Mouse (Mus musculus): Measurements from ENCODE around the gene Tprkb. TPM values are rescaled to one million over a fixed set of nuclear protein-coding genes. Genes with fewer than 3 reads are reported as not detected.
"Not testable (repeated sequence)": the region's sequence is repeated elsewhere in the genome, so short reads cannot be mapped to it uniquely, and the experiment has no call there.

Tprkb gene
- polyA plus RNA-seq, 1 experiment from 2014 or later: 34.1 TPM

DNA sequence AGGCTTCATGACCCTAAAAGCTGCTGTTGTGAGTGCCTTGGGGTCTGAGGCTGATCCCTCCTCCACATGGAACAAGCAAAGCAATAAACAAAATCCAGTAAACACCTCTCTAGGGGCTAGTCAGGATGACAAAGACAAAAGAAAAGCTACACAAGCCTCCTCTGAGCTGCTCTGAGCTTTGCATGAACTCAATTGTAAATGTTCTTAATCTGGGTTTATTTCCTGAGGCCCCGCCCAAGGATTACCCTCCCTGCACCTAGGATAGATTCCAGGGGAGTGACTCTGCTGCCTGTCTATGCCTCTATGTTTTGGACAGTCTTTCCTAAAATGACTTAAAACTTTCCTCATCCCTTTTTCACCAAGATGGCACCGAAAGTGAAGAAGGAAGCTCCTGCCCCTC lies 22.7 kb upstream of the Tprkb start:
- no peaks in the 10 kb centered on the region for H3K27me3 ChIP-seq
- no peaks in the 10 kb centered on the region for H3K36me3 ChIP-seq
- H3K27ac ChIP-seq (replicated peaks): no peak overlapping the region
- H3K9me3 ChIP-seq (replicated peaks): peaks cover 3% of the 10 kb centered on the region; the same call in 1 of the 2 replicates
- whole genome bisulfite sequencing: 89% methylated on average over 2 of the region's 2 CpGs
- ATAC-seq (ENCODE audit: insufficient number of reproducible peaks, low FRiP score, low TSS enrichment, low read depth): no peak
- no peak overlapping the region for H3K4me2 ChIP-seq (replicated peaks)
- H3K9ac ChIP-seq: no peak overlapping the region
- H3K4me3 ChIP-seq (replicated peaks): no peak overlapping the region
- H3K4me1 ChIP-seq: no peaks in the 10 kb centered on the region

DNA sequence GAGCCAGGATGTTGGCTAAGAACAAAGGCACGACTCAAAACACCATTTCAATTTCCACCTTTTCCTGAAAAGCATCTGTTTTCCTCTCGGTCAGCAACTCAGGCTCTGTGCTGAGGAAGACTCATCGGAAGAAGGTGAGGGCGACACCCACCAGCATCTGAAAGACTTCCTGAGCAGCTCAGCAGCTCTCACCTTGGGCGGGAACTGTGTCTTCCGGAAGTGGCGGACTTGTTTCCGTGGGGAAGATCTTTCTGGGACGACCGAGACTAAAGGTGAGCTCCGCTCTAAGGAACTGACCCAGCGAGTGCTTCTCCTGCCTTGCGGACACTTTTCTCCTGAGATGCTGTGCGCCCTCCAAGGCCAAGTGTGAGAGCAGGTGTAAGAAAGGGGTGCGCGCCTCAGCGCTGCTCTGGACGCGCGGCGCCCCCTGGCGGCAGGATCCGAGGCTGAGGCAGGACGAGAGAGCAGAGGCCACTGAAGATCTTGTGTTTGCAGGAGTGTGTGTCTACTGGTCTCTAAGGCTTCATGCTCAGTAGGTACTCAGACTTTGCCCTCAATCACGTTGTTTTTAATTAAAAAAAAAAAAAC lies 16.5 kb upstream of the Tprkb start:
- not testable (repeated sequence) for H3K4me1 ChIP-seq; H3K9ac ChIP-seq; ATAC-seq (ENCODE audit: insufficient number of reproducible peaks, low FRiP score, low TSS enrichment, low read depth); H3K4me2 ChIP-seq (replicated peaks); H3K27me3 ChIP-seq; H3K36me3 ChIP-seq; H3K9me3 ChIP-seq (replicated peaks); H3K4me3 ChIP-seq (replicated peaks); H3K27ac ChIP-seq (replicated peaks)
- WGBS: 70% methylated on average over 25 of the region's 25 CpGs

DNA sequence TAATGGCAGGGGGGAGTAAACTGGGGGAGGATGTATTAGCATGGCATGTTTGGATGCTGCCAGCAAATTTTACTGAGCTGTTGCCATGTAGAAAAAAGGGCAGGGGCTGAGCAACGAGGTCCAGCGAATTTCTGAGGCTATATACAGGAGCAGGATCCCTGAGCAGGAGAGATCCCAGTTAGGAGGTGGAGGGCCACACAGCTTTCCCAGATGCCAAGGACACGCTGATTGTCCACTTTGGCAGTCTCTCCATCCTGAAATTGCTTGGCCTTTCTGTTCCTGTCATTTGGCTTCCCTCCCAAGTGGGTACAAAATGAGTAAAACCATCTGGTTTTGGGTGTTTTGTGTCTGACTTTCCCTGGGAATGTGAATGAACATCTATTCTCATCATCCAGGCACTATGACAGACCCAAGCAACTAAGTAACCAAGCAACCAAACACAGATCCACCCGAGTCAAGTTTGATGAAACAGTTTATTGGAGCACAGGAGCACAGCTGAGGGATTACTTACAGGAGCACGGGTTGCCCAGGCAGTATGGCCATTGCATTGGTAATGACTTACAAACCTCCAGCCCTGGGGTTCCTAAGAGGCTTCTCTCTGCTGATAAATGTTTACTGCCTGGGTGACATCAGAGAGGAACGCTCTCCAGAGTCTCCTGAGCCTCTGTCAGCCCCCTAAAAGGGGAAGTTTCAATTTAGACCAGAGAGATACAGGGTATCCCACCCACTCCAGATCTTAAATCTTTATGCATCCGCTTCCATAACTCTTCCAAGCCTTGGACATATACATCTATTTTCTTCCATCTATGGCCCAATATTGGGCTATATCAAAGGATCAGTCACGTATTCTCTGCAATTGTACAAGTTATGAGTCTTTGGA lies 12.8 kb upstream of the Tprkb start:
- H3K27me3 ChIP-seq; H3K4me2 ChIP-seq (replicated peaks); H3K9me3 ChIP-seq (replicated peaks); H3K4me1 ChIP-seq; H3K9ac ChIP-seq; H3K4me3 ChIP-seq (replicated peaks); H3K27ac ChIP-seq (replicated peaks); ATAC-seq (ENCODE audit: insufficient number of reproducible peaks, low FRiP score, low TSS enrichment, low read depth); H3K36me3 ChIP-seq: not testable (repeated sequence)
- 69% methylated on average over 6 of the region's 8 CpGs for WGBS

DNA sequence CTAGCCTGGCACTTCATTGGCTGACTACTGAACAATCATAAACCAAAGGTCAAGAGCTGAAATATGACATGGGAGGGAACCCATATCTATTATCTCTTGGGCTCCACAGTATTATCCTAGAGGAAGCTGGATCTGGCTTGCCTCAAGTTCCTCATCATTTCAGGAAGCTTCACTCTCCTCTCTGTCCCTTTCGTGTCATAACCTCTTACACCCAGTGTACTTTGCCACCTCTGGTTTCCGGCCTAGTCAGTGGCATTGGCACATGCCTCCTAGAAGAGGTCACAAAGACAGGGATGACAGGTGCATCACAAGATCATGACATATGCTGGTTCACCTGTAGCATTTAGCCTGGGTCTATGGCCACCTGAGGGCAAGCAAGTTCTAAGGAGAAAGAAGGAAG lies 9.4 kb upstream of the Tprkb start:
- Histone ChIP-seq H3K9ac (no peak overlapping the region), H3K36me3 (no peaks in the 10 kb centered on the region), H3K9me3 (replicated peaks) (no peaks in the 10 kb centered on the region), H3K27me3 (no peaks in the 10 kb centered on the region), H3K4me3 (replicated peaks) (no peak overlapping the region), H3K4me1 (no peaks in the 10 kb centered on the region), H3K27ac (replicated peaks) (no peak overlapping the region), H3K4me2 (replicated peaks) (no peak overlapping the region)
- ATAC-seq (ENCODE audit: insufficient number of reproducible peaks, low FRiP score, low TSS enrichment, low read depth): no peak
- WGBS: 82% methylated on average over 2 of the region's 2 CpGs

DNA sequence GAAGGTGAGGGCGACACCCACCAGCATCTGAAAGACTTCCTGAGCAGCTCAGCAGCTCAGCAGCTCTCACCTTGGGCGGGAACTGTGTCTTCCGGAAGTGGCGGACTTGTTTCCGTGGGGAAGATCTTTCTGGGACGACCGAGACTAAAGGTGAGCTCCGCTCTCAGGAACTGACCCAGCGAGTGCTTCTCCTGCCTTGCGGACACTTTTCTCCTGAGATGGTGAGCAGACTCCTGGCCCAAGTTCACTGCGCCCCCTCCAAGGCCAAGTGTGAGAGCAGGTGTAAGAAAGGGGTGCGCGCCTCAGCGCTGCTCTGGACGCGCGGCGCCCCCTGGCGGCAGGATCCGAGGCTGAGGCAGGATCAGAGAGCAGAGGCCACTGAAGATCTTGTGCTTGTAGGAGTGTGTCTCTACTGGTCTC lies 7.0 kb upstream of the Tprkb start, which contains the start of gene Nat8f4:
TSS of gene Nat8f4 (minus strand) at position 243 of the 420 bp plus-strand sequence.
- not testable (repeated sequence) for H3K4me1 ChIP-seq; H3K27me3 ChIP-seq; H3K9me3 ChIP-seq (replicated peaks); H3K36me3 ChIP-seq; H3K27ac ChIP-seq (replicated peaks); H3K9ac ChIP-seq; ATAC-seq (ENCODE audit: insufficient number of reproducible peaks, low FRiP score, low TSS enrichment, low read depth)
- 17% methylated on average over 20 of the region's 20 CpGs for WGBS
- H3K4me2 ChIP-seq (replicated peaks): peak within 1 kb of the TSS; percentile 36
- H3K4me3 ChIP-seq (replicated peaks): peak within 1 kb of the TSS; percentile 32

DNA sequence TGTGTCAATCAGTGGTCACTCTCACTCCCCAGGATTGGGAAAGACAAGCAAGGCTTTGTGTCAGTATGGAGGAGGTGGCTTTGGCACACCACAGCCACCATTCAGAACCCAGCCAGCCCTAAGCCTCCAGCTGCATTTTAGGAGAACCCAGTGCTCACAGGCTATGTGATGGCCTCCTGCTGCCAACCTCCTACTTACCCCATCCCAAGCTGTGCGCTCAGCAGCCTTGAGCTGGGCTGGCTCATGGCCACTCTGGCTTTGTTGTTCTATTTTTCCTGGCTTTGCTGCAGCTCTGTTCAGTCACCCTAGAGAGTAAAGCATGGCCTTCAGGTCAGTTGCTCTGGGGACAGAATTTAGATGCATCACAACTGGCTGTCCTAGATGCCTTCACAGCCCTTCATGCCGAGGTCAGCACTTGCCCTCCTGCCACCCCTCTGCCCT lies 4.7 kb upstream of the Tprkb start:
- H3K27me3 ChIP-seq; H3K4me1 ChIP-seq; H3K4me3 ChIP-seq (replicated peaks); H3K9me3 ChIP-seq (replicated peaks); ATAC-seq (ENCODE audit: insufficient number of reproducible peaks, low FRiP score, low TSS enrichment, low read depth); H3K9ac ChIP-seq; H3K36me3 ChIP-seq; H3K4me2 ChIP-seq (replicated peaks); H3K27ac ChIP-seq (replicated peaks): not testable (repeated sequence)
- WGBS: 67% methylated on average over 2 of the region's 2 CpGs

DNA sequence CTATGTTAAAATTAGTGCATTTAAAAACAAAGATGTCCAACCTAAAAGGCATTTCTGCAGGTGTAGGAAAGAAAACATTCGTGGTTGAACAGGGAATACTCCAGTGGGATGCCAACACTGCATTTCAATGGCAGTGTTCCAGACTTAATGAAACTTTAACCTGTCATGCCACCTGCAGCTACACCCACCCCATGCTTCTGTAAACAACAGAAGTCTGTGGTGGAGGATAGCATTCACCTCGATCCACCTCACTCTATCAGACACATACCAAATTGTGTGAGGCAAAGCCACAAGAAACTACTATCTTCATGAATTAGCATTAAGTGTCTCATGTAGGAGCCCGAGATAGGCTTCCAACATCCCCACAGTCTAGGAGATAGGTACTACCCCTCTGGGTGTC lies 3.3 kb upstream of the Tprkb start:
- Histone ChIP-seq H3K36me3 (no peaks in the 10 kb centered on the region), H3K9ac (no peak overlapping the region), H3K4me1 (no peaks in the 10 kb centered on the region), H3K9me3 (replicated peaks) (no peaks in the 10 kb centered on the region), H3K27me3 (no peaks in the 10 kb centered on the region), H3K4me3 (replicated peaks) (no peak overlapping the region), H3K4me2 (replicated peaks) (no peak overlapping the region), H3K27ac (replicated peaks) (no peak overlapping the region)
- 65% methylated on average over 3 of the region's 3 CpGs for WGBS
- ATAC-seq (ENCODE audit: insufficient number of reproducible peaks, low FRiP score, low TSS enrichment, low read depth): no peak

DNA sequence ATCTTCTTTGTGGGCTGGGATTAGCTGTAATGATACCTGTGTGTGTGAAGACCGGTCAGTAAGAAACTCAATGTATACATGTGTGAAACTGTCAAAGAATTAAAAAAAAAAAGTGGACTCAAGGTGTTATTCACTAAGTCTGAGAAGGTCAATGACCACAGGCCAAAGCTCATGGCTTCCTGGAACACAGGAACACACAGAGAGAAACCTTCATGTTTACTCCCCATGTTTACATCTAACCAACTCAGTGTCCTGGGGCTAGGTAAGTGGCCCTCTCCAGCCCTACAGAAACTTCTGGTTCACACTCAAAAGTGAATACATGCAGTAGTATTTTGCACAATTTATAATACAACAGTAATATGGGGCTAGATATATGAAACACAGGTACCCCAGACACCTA lies 2.0 kb upstream of the Tprkb start:
- ATAC-seq (ENCODE audit: insufficient number of reproducible peaks, low FRiP score, low TSS enrichment, low read depth): no peak
- WGBS: 90% methylated on average over 1 of the region's 1 CpGs
- no peaks in the 10 kb centered on the region; the same call in 1 of the 2 replicates for H3K4me1 ChIP-seq

DNA sequence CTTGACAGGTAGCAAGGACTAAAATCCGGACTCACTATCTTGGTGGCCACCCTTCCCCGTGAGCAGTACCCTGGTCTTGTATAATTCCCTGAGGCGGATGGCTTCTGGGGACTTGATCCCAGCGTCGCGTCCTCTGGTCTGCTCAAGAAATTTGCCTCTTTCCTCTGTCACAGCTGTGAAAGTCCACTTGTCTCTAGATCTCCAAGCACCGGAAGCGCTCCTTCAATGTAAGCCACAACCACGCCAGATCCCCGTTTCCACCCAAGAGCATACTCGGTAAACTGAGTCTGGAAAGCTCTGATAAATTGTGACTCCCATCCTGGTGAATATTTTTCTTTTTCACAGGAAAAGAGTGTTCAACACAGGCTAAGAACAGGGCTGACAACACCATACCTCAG lies 3.5 kb downstream of the Tprkb start:
- Histone ChIP-seq H3K36me3 (no peaks in the 10 kb centered on the region), H3K4me3 (replicated peaks) (peak overlapping the region; percentile 57), H3K4me2 (replicated peaks) (peak overlapping the region; percentile 67), H3K4me1 (peaks cover 5% of the 10 kb centered on the region), H3K9me3 (replicated peaks) (no peaks in the 10 kb centered on the region), H3K27ac (replicated peaks) (peak overlapping the region; percentile 92), H3K27me3 (no peaks in the 10 kb centered on the region), H3K9ac (peak overlapping the region; percentile 59)
- 2% methylated on average over 11 of the region's 11 CpGs for WGBS
- no peak for ATAC-seq (ENCODE audit: insufficient number of reproducible peaks, low FRiP score, low TSS enrichment, low read depth)

More for the DNA sequence above, 2.0 kb upstream of the Tprkb start:
- no peak overlapping the region for H3K4me2 ChIP-seq (replicated peaks)
- H3K4me3 ChIP-seq (replicated peaks): no peak overlapping the region
- no peaks in the 10 kb centered on the region for H3K36me3 ChIP-seq
- no peaks in the 10 kb centered on the region for H3K27me3 ChIP-seq
- no peak overlapping the region for H3K9ac ChIP-seq
- H3K9me3 ChIP-seq (replicated peaks): no peaks in the 10 kb centered on the region
- no peak overlapping the region for H3K27ac ChIP-seq (replicated peaks)

DNA sequence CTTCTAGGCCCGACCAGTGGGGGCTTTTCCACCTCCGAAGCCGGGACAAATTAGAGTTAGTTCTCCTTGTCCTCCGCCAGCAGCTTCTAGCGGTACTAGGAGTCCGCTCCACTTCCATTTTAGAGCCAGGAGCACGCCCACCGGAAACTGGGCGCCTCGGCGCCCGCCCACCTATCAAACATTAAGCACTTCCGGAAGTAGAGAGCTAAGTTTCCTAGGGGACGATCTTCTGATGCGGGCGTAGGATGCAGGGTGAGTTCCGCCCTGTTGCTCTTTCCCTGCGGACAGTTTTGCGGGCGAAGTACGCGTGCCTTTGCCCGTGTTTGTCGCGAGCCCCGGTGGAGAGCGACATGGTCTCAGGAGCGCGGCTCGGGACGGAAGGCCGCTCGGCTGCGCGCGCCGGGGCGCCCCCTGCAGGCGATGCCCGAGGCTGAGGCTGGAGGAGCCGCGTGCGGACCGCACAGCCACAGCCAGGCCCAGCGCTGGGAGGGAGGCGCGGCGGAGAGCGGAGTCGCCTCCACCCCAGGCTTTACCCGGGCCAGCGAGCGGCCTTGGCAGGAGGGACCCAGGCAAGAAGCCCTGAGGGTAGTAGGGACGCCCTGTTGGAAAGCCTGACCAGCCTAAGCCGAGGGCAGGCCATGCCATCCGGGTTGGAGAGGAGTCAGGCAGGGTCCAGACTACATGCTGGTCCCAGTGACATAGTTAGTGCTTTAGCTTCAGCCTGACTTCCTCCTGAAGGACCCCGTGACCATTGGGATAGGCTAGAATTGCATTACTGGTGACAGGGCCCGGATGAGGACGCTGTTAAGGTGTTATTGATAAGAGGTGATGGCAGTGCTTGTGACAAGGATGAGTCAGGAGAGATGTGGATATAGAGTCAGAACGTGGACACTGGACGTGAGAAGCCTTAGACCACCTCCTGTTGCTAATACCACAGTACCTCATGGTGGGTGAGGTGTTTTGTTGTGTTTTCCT lies 4.2 kb downstream of the Tprkb start, which contains the start of gene Nat8f1:
TSS of gene Nat8f1 (minus strand) at position 149 of the 975 bp plus-strand sequence.
- H3K36me3 ChIP-seq; H3K27me3 ChIP-seq; H3K9me3 ChIP-seq (replicated peaks); H3K4me1 ChIP-seq: not testable (repeated sequence)
- peak; percentile 95 for ATAC-seq (ENCODE audit: insufficient number of reproducible peaks, low FRiP score, low TSS enrichment, low read depth)
- under 1% methylated on average over 61 of the region's 61 CpGs for WGBS
- Histone ChIP-seq H3K27ac (replicated peaks) (peak within 1 kb of the TSS; percentile 92), H3K4me3 (replicated peaks) (peak within 1 kb of the TSS; percentile 57), H3K4me2 (replicated peaks) (peak within 1 kb of the TSS; percentile 67), H3K9ac (peak within 1 kb of the TSS; percentile 59)

DNA sequence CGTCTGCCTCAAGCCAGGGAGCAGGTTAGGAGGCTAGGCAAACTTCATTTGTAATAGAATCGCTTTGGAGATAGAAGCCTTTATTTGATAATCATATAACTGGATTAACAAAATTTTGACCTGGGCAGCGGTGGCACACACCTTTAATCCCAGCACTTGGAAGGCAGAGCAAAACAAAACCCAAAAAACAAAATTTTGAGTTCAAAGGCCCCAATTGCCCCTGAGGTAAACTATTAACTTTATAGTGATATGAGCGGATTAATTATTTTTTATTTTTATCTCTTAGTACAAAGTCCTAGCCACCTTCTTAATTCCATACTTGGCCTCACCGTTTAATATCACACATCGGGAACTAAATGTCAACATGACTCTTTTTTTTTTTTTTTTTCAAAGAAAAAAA lies 4.9 kb downstream of the Tprkb start:
- Histone ChIP-seq H3K27ac (replicated peaks) (no peak overlapping the region; the same call in 1 of the 2 replicates), H3K4me3 (replicated peaks) (peak overlapping the region; percentile 57), H3K4me1 (peaks cover 5% of the 10 kb centered on the region), H3K36me3 (peaks cover 12% of the 10 kb centered on the region; the same call in 1 of the 2 replicates), H3K27me3 (no peaks in the 10 kb centered on the region), H3K9ac (peak overlapping the region; percentile 59; the same call in 1 of the 2 replicates), H3K4me2 (replicated peaks) (peak overlapping the region; percentile 67), H3K9me3 (replicated peaks) (no peaks in the 10 kb centered on the region)
- ATAC-seq (ENCODE audit: insufficient number of reproducible peaks, low FRiP score, low TSS enrichment, low read depth): no peak
- WGBS: 79% methylated on average over 6 of the region's 6 CpGs

Data from embryonic facial prominence, embryonic 15.5 days (tissue).